Mouse (Mus musculus) C3H10T1/2 (cell line): ENCODE data around the gene Naif1. TPM values are rescaled to one million over a fixed set of nuclear protein-coding genes. Genes with fewer than 3 reads are reported as not detected.

Experiments used
- polyA plus RNA-seq, 2 experiments: library from polyadenylated mRNA; unstranded; fragments of >200 nt; fragmentation: generic; extraction: Trizol; gene quantifications; one replicate each; pipeline ENCODE4 v1.2.1; 2012; ENCODE audit warnings: missing spikeins in 2 of 2

Gene Naif1
- polyA plus RNA-seq = 1 to 10 TPM; 1.1 to 4.0 TPM

GRCm38 (mm10) chr2:32449761-32450754, at the start of gene Naif1:
Gene Naif1, plus strand, starts transcription at chr2:32450457.

DNA sequence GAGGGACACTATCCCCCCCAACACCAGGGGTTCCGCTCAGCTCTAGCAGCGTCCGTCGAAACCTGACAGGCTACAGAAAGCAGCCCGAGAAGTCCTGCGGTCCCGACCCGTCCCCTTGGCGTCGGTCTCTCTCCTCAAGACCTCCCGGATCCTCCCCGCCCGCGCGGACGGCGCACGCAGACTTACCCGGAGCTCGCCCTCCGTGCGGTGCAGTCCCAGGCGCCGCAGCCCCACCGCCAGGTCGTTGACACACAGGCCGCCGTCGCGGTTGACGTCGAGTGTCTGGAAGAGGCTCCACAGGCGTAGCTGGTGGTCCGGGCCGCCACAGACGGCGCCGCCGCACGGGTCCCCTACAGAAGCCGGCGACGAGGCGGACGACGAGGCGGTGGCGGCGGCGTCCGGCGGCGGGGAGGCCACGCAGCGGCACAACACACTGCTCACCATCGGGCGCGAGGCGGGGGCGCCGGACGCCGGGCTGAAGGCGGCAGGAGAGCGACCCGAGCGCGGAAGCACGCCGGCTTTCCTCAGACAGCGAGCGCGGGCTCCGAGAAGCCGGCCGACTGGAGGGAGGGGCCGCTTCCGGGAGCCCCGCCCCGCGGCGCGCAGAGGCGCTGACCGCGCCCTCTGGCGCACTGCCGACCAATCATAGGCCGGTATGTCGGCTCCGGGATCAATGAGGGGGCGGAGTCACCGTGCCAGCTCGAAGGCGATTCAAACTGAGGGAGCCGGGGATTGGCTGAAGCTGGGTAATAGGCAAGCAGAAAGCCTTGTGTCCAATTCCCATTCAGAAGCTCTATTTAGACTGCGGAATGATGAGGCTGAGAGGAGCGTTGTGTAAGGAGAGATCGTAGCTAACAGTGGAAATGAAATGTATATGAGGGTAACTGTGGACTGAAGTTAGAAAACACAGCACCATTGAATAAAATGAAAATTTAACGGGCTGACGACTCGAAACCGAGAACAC, 906 bp downstream of the Naif1 start, which contains the start of gene Slc25a25:
TSS of gene Slc25a25 (minus strand) at position 565 of the 964 bp plus-strand sequence.

Other genes starting within 250 kb of the Naif1 start
- gene Pomt1, start 213.9 kb upstream of the Naif1 start, polyA plus RNA-seq = 10 to 100 TPM in 1 of 2 experiments, 1 to 10 TPM in 1; 7.1 to 30.3 TPM
- gene Uck1, start 190.3 kb upstream of the Naif1 start, polyA plus RNA-seq = 10 to 100 TPM; 18.1 to 28.4 TPM
- 10 to 100 TPM; 10.8 to 45.3 TPM for gene Golga2, start 163.1 kb upstream of the Naif1 start, polyA plus RNA-seq
- 100 to 1,000 TPM; 179 to 326 TPM for gene Swi5, start 162.4 kb upstream of the Naif1 start, polyA plus RNA-seq
- 10 to 100 TPM; 26.7 to 61.5 TPM for gene Ciz1, start 98.1 kb upstream of the Naif1 start, polyA plus RNA-seq
- gene Dnm1, start 97.1 kb upstream of the Naif1 start, polyA plus RNA-seq = 100 to 1,000 TPM; 103 to 164 TPM
- 100 to 1,000 TPM in 1 of 2 experiments, 10 to 100 TPM in 1; 91.3 to 245 TPM for gene 1110008P14Rik, start 68.5 kb upstream of the Naif1 start, polyA plus RNA-seq
- under 1 TPM in 1 of 2 experiments, not detected in 1; 0.08 TPM for gene Lcn2, start 62.2 kb upstream of the Naif1 start, polyA plus RNA-seq
- 10 to 100 TPM; 16.4 to 39.5 TPM for gene Ptges2, start 54.6 kb upstream of the Naif1 start, polyA plus RNA-seq
- 1 to 10 TPM; 3.3 to 3.4 TPM for gene Slc25a25, start 988 bp downstream of the Naif1 start, polyA plus RNA-seq
- gene Fam102a, start 84.9 kb downstream of the Naif1 start, polyA plus RNA-seq = 10 to 100 TPM in 1 of 2 experiments, 1 to 10 TPM in 1; 1.3 to 21.5 TPM
- 10 to 100 TPM; 67.1 to 95.0 TPM for gene Dpm2, start 120.4 kb downstream of the Naif1 start, polyA plus RNA-seq
- under 1 TPM in 1 of 2 experiments, not detected in 1; 0.11 TPM for gene Pip5kl1, start 124.3 kb downstream of the Naif1 start, polyA plus RNA-seq
- under 1 TPM; 0.04 to 0.06 TPM for gene 9430097D07Rik, start 125.2 kb downstream of the Naif1 start, polyA plus RNA-seq
- 10 to 100 TPM; 23.5 to 26.1 TPM for gene St6galnac4, start 136.6 kb downstream of the Naif1 start, polyA plus RNA-seq
- gene St6galnac6, start 149.3 kb downstream of the Naif1 start, polyA plus RNA-seq = 10 to 100 TPM; 34.3 to 60.3 TPM
- 100 to 1,000 TPM in 1 of 2 experiments, 10 to 100 TPM in 1; 96.3 to 173 TPM for gene Ak1, start 171.3 kb downstream of the Naif1 start, polyA plus RNA-seq
- gene Eng, start 196.1 kb downstream of the Naif1 start, polyA plus RNA-seq = 1 to 10 TPM; 2.5 to 6.9 TPM